Mouse (Mus musculus) CD4-positive, CD25-positive, alpha-beta regulatory T cell, adult 4 months (primary cell): ENCODE measurements around the gene Tmprss5. TPM values are rescaled to one million over a fixed set of nuclear protein-coding genes. Genes with fewer than 3 reads are reported as not detected.

Experiments
- ATAC-seq: one replicate; pipeline ENCODE4 v1.8.0; 2017
- polyA plus RNA-seq, 2 experiments: library from polyadenylated mRNA; unstranded; fragments of 100-300 nt; shearing (Covaris generic); gene quantifications; one replicate each; pipeline ENCODE4 v1.2.1; 2017

Gene Tmprss5
- polyA plus RNA-seq: not detected

- ATAC-seq: no peak
Observed at GRCm38 (mm10) chr9:49081107-49081506, at the start of gene Tmprss5. TSS of gene Tmprss5 (plus strand) at chr9:49081260.

DNA sequence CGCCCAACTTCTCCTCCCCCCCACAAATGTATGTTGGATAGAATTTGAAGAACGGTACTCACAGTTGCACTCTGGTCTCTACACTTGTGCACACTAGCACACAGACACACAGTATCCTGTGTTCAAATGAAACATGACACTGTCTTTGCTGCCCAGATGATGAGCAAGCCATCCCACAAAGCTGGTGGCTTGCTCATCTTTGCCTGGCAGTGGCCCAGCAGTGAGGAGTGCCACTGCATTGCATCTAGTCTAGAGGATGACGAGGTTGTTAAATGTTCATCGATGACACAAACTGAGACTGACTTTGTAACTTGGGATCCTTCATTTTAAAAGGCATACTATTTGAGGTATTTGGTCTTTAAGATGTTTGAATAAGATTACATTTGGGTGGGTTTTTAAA, 46.3 kb upstream of the Tmprss5 start:
- ATAC-seq: no peak

DNA sequence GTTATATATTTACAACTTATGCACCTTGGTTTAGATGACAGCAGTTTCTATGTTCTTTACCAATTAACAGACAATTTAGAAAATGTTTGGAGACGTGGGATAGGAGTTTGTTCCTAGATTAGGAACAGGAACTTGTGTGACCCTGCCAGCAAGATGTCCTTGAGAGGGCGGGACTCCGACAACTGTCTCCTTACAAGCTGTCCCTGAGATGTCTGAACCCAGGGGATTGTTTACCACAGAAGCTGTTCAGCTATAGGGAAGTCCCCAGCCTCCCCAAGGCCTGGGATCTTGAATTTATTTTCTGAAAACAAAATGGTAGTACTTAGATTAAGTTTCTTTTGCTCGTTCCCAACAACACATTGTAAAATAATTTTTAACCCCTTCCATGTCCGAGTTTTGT, 30.2 kb upstream of the Tmprss5 start:
- ATAC-seq: no peak

DNA sequence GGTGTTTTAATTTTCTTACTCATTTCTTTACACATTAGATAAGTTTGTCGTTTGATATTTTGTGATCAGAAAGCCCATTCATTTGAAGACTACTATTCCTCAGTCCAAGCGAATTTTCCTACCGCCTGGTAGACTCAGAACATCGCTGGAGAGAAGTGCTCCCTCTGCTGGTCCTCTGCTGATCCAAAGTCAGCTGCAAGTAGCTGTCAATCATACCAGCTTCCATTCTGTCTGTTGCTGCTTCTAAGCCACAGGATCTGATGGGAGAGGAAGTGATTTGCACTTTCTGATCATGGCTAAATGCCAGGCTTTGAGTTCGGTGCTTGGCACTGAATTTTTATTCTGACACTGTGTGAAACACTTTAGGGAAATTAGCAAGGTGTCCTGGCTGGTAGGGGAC, 29.7 kb upstream of the Tmprss5 start:
- no peak for ATAC-seq

DNA sequence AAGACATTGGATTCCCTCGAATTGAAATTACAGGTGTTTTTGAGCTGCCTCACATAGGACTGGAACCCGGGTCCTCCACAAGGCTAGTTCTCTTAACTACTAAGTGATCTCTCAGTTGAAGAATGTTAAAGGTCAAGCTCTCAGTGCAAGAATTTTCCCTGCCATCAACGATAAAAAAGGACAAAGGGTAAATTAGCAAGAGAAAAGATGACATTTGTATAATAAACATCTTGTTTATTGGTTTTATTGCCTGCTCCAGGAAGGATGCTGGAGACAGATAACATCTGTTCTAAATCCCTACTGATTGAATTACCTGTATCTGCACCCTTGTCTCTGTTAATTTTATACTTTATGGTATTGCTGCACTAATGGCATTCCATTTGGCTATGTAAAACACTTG, 27.0 kb upstream of the Tmprss5 start:
- no peak for ATAC-seq

- ATAC-seq: peak; percentile 99
Observed at GRCm38 (mm10) chr9:49055333-49056205, 25.5 kb upstream of the Tmprss5 start, which contains the start of gene Zw10. TSS of gene Zw10 (plus strand) at chr9:49055613.

GRCm38 (mm10) chr9:49076847-49077246, 4.2 kb upstream of the Tmprss5 start:
- no peak for ATAC-seq

DNA sequence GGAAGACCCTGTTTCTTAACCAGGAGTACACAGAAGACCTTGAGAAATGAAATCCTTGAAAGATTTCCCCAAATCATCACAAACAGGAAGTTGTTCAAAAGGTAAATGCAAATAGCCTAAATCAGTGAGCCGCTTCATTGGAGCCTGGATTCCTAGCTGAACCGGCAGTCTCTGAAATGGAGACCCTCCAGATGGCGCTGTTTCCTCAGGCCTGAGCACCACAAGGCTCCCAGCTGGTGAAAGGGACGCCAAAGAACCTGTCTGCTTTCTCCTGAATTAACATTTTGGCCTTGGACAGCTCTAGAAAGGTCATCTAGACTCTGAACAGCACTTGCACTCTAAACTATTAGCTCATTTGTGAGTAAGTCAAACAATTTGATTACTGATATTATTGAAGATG, 501 bp downstream of the Tmprss5 start:
- ATAC-seq: no peak

- ATAC-seq: no peak
Observed at GRCm38 (mm10) chr9:49087317-49087716, 6.3 kb downstream of the Tmprss5 start.

GRCm38 (mm10) chr9:49098871-49099270, 17.8 kb downstream of the Tmprss5 start:
- no peak for ATAC-seq

- ATAC-seq: no peak
Observed at GRCm38 (mm10) chr9:49102328-49102727, 21.3 kb downstream of the Tmprss5 start.

- ATAC-seq: no peak
Observed at GRCm38 (mm10) chr9:49109101-49109500, 28.0 kb downstream of the Tmprss5 start.

- ATAC-seq: no peak
Observed at GRCm38 (mm10) chr9:49110476-49111220, 29.6 kb downstream of the Tmprss5 start.

DNA sequence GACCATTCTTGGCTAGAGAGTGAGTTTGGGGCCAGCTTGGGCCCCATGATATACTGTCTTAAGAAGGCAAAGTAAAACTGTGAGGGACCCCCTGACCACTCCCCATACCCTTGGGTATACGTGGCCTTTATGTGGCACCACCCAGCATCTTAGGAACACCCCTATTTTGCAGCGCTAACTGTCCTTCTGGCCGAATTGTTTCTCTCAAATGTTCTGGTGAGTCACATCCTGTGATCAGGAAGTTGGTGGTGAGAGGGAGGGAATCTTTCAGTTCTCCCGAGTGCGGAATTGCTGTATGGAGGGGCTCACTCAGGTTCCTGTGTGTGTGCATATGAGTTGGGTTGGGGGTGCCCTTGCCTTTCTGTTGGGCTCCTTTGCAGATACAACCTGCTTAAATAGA, 30.2 kb downstream of the Tmprss5 start:
- no peak for ATAC-seq

- no peak for ATAC-seq
Observed at GRCm38 (mm10) chr9:49118271-49118825, 37.3 kb downstream of the Tmprss5 start.

- no peak for ATAC-seq
Observed at GRCm38 (mm10) chr9:49119759-49120158, 38.7 kb downstream of the Tmprss5 start.

DNA sequence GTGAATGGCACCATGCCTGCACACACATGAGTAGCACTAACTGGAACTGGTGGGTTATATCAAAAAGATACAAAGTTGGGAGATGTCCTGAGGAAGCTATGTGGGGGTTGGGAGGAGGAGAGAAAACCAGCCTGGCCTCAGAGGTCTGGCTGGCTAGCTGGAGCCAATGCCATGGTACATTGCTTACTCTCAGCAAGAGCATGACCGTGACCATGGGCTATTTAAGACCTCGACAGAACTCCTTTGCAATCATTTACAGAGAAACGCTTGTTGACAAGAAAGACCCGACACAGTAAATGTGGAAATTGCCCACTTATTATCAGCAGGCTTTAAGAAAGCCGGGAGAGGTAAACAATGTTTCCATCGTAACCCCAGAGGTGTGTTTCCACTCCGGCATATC, 44.6 kb downstream of the Tmprss5 start:
- no peak for ATAC-seq

GRCm38 (mm10) chr9:49130514-49131010, 49.5 kb downstream of the Tmprss5 start:
- no peak for ATAC-seq

DNA sequence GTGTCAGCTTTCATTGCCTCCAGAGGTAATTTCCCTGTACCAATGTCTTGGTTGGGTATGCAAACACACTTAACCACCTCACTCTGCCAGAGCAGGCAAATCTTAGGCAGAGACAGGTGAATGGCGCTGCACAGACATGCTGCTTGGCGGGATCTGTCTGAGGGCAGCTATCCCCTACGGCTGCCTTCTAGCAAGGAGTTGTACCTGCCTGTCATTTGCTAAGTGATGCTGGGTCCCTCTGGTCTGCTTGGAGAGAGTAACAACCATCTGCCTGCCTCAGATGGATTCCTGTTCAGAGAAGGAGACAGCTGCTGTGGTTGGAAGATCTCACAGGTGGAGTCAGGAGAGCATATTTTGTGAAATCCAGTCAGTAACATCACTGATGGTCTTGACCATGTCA, 62.8 kb downstream of the Tmprss5 start:
- no peak for ATAC-seq

DNA sequence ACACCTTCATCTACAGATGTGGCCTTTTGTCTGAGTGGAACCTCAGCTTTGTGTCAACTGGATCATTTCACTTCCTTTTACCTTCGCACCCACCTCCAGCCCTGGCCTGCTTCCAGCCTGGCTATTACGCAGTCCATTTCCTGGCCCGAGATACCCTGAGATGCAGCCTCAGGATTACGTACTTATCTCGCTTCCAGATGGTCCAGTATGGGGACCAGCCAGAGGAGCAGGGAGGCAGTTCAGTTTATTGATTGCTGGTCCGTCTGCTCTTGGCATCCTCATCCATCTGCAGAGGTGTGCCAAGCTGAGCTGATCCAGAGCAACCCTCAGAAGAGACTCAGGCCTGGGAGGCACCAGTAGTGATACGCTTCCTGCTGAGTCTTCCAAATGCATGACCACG, 64.7 kb downstream of the Tmprss5 start:
- ATAC-seq: no peak

GRCm38 (mm10) chr9:49147031-49147430, 66.0 kb downstream of the Tmprss5 start:
- no peak for ATAC-seq
